Mouse (Mus musculus): Measurements from ENCODE around the gene Rfc1. TPM values are rescaled to one million over a fixed set of nuclear protein-coding genes. Genes with fewer than 3 reads are reported as not detected.

Rfc1 gene
- polyA plus RNA-seq, 1 experiment from 2014 or later, result 82.3 TPM

GRCm38 (mm10) chr5:65348168-65348567, 12.7 kb upstream of the Rfc1 start, which contains the start of gene Klb:
Gene Klb (plus strand): TSS chr5:65348314.
- no peak within 1 kb of the TSS for H3K9ac ChIP-seq (ENCODE audit: low read depth, low read length)
- H3K4me3 ChIP-seq (ENCODE audit: low read depth, low read length), result peak within 1 kb of the TSS; percentile 37
- H3K27me3 ChIP-seq (replicated peaks; ENCODE audit: control insufficient read depth, insufficient read depth, low read length), result no peaks in the 10 kb centered on the region
- ATAC-seq (replicated peaks; ENCODE audit: low FRiP score) (no peak), DNase-seq (ENCODE audit: low spot score) (no peak)
- 64% methylated on average over 15 of the region's 15 CpGs for WGBS
- no peak within 1 kb of the TSS for H3K27ac ChIP-seq (ENCODE audit: low read depth, low read length)
- no peaks in the 10 kb centered on the region for H3K9me3 ChIP-seq (ENCODE audit: control insufficient read depth, low read length)
- H3K4me2 ChIP-seq, result peak within 1 kb of the TSS; percentile 16; the same call in 1 of the 2 replicates
- no peaks in the 10 kb centered on the region for H3K36me3 ChIP-seq (ENCODE audit: control insufficient read depth, insufficient read depth, low read length)
- H3K4me1 ChIP-seq (replicated peaks; ENCODE audit: control insufficient read depth, insufficient read depth, low read length), result no peaks in the 10 kb centered on the region

- 59% methylated on average over 4 of the region's 4 CpGs for WGBS
- DNase-seq (ENCODE audit: low spot score), result no peak
Measured at GRCm38 (mm10) chr5:65340167-65340566, 4.7 kb upstream of the Rfc1 start.

GRCm38 (mm10) chr5:65338394-65338793, 2.9 kb upstream of the Rfc1 start:
- DNase-seq (ENCODE audit: low spot score), result no peak
- H3K36me3 ChIP-seq (ENCODE audit: control insufficient read depth, insufficient read depth, low read length), result peaks cover 3% of the 10 kb centered on the region; the same call in 1 of the 2 replicates
- 72% methylated on average over 6 of the region's 6 CpGs for WGBS
- no peak overlapping the region for H3K4me3 ChIP-seq (ENCODE audit: low read depth, low read length)
- H3K4me1 ChIP-seq (replicated peaks; ENCODE audit: control insufficient read depth, insufficient read depth, low read length), result peaks cover 8% of the 10 kb centered on the region; the same call in 1 of the 2 replicates
- no peak overlapping the region for H3K27ac ChIP-seq (ENCODE audit: low read depth, low read length)
- H3K9ac ChIP-seq (ENCODE audit: low read depth, low read length), result no peak overlapping the region
- ATAC-seq (replicated peaks; ENCODE audit: low FRiP score), result no peak
- no peaks in the 10 kb centered on the region for H3K27me3 ChIP-seq (replicated peaks; ENCODE audit: control insufficient read depth, insufficient read depth, low read length)
- no peak overlapping the region for H3K4me2 ChIP-seq
- H3K9me3 ChIP-seq (ENCODE audit: control insufficient read depth, low read length), result no peaks in the 10 kb centered on the region

More at GRCm38 (mm10) chr5:65340167-65340566, 4.7 kb upstream of the Rfc1 start:
- no peak overlapping the region for H3K27ac ChIP-seq (ENCODE audit: low read depth, low read length)
- H3K4me3 ChIP-seq (ENCODE audit: low read depth, low read length), result no peak overlapping the region
- H3K4me1 ChIP-seq (replicated peaks; ENCODE audit: control insufficient read depth, insufficient read depth, low read length), result no peaks in the 10 kb centered on the region
- H3K27me3 ChIP-seq (replicated peaks; ENCODE audit: control insufficient read depth, insufficient read depth, low read length), result no peaks in the 10 kb centered on the region
- H3K4me2 ChIP-seq, result no peak overlapping the region
- no peaks in the 10 kb centered on the region for H3K36me3 ChIP-seq (ENCODE audit: control insufficient read depth, insufficient read depth, low read length)
- H3K9me3 ChIP-seq (ENCODE audit: control insufficient read depth, low read length), result no peaks in the 10 kb centered on the region
- H3K9ac ChIP-seq (ENCODE audit: low read depth, low read length), result no peak overlapping the region
- no peak for ATAC-seq (replicated peaks; ENCODE audit: low FRiP score)

- WGBS, result 28% methylated on average over 4 of the region's 4 CpGs
Measured at GRCm38 (mm10) chr5:65336075-65336355, 545 bp upstream of the Rfc1 start.

GRCm38 (mm10) chr5:65334788-65335187, 682 bp downstream of the Rfc1 start:
- Histone ChIP-seq H3K9me3 (ENCODE audit: control insufficient read depth, low read length) (no peaks in the 10 kb centered on the region), H3K36me3 (ENCODE audit: control insufficient read depth, insufficient read depth, low read length) (peaks cover 3% of the 10 kb centered on the region; the same call in 1 of the 2 replicates), H3K4me1 (replicated peaks; ENCODE audit: control insufficient read depth, insufficient read depth, low read length) (peaks cover 8% of the 10 kb centered on the region; the same call in 1 of the 2 replicates), H3K4me3 (ENCODE audit: low read depth, low read length) (peak overlapping the region; percentile 91), H3K27me3 (replicated peaks; ENCODE audit: control insufficient read depth, insufficient read depth, low read length) (no peaks in the 10 kb centered on the region), H3K9ac (ENCODE audit: low read depth, low read length) (peak overlapping the region; percentile 92), H3K27ac (ENCODE audit: low read depth, low read length) (peak overlapping the region; percentile 84), H3K4me2 (peak overlapping the region; percentile 74)
- ATAC-seq (replicated peaks; ENCODE audit: low FRiP score), result no peak
- DNase-seq (ENCODE audit: low spot score), result no peak
- WGBS, result 2% methylated on average over 8 of the region's 8 CpGs

More at GRCm38 (mm10) chr5:65336075-65336355, 545 bp upstream of the Rfc1 start:
- Histone ChIP-seq H3K9ac (ENCODE audit: low read depth, low read length) (no peak overlapping the region), H3K27me3 (replicated peaks; ENCODE audit: control insufficient read depth, insufficient read depth, low read length) (no peaks in the 10 kb centered on the region), H3K9me3 (ENCODE audit: control insufficient read depth, low read length) (no peaks in the 10 kb centered on the region), H3K36me3 (ENCODE audit: control insufficient read depth, insufficient read depth, low read length) (peaks cover 3% of the 10 kb centered on the region; the same call in 1 of the 2 replicates), H3K4me2 (peak overlapping the region; percentile 74), H3K4me1 (replicated peaks; ENCODE audit: control insufficient read depth, insufficient read depth, low read length) (peaks cover 8% of the 10 kb centered on the region; the same call in 1 of the 2 replicates), H3K4me3 (ENCODE audit: low read depth, low read length) (peak overlapping the region; percentile 91), H3K27ac (ENCODE audit: low read depth, low read length) (no peak overlapping the region)
- ATAC-seq (replicated peaks; ENCODE audit: low FRiP score) (no peak), DNase-seq (ENCODE audit: low spot score) (no peak)

- DNase-seq (ENCODE audit: low spot score), result no peak
- H3K9me3 ChIP-seq (ENCODE audit: control insufficient read depth, low read length), result no peaks in the 10 kb centered on the region
- no peak overlapping the region for H3K4me3 ChIP-seq (ENCODE audit: low read depth, low read length)
- ATAC-seq (replicated peaks; ENCODE audit: low FRiP score), result no peak
- peaks cover 3% of the 10 kb centered on the region for H3K36me3 ChIP-seq (ENCODE audit: control insufficient read depth, insufficient read depth, low read length)
- H3K27me3 ChIP-seq (replicated peaks; ENCODE audit: control insufficient read depth, insufficient read depth, low read length), result no peaks in the 10 kb centered on the region
- H3K4me1 ChIP-seq (replicated peaks; ENCODE audit: control insufficient read depth, insufficient read depth, low read length), result peaks cover 11% of the 10 kb centered on the region; the same call in 1 of the 2 replicates
- no peak overlapping the region for H3K27ac ChIP-seq (ENCODE audit: low read depth, low read length)
- H3K9ac ChIP-seq (ENCODE audit: low read depth, low read length), result no peak overlapping the region
- WGBS, result 70% methylated on average over 3 of the region's 3 CpGs
- no peak overlapping the region for H3K4me2 ChIP-seq
Measured at GRCm38 (mm10) chr5:65329971-65330370, 5.5 kb downstream of the Rfc1 start.

- no peak overlapping the region for H3K4me3 ChIP-seq (ENCODE audit: low read depth, low read length)
- H3K27ac ChIP-seq (ENCODE audit: low read depth, low read length), result no peak overlapping the region
- peak overlapping the region; percentile 34 for H3K4me2 ChIP-seq
- 78% methylated on average over 5 of the region's 5 CpGs for WGBS
- H3K36me3 ChIP-seq (ENCODE audit: control insufficient read depth, insufficient read depth, low read length), result peaks cover 7% of the 10 kb centered on the region
- ATAC-seq (replicated peaks; ENCODE audit: low FRiP score), result no peak
- no peak for DNase-seq (ENCODE audit: low spot score)
- H3K27me3 ChIP-seq (replicated peaks; ENCODE audit: control insufficient read depth, insufficient read depth, low read length), result no peaks in the 10 kb centered on the region
- H3K9me3 ChIP-seq (ENCODE audit: control insufficient read depth, low read length), result no peaks in the 10 kb centered on the region
- 0 out of 2 replicates have a peak, but pooled peaks cover 5% of the 10 kb centered on the region for H3K4me1 ChIP-seq (replicated peaks; ENCODE audit: control insufficient read depth, insufficient read depth, low read length)
- H3K9ac ChIP-seq (ENCODE audit: low read depth, low read length), result no peak overlapping the region
Measured at GRCm38 (mm10) chr5:65326212-65326611, 9.3 kb downstream of the Rfc1 start.

GRCm38 (mm10) chr5:65324758-65325355, 10.6 kb downstream of the Rfc1 start:
- no peak for ATAC-seq (replicated peaks; ENCODE audit: low FRiP score)
- peaks cover 7% of the 10 kb centered on the region for H3K36me3 ChIP-seq (ENCODE audit: control insufficient read depth, insufficient read depth, low read length)
- WGBS, result 84% methylated on average over 3 of the region's 3 CpGs

GRCm38 (mm10) chr5:65324271-65324670, 11.2 kb downstream of the Rfc1 start:
- no peak overlapping the region for H3K9ac ChIP-seq (ENCODE audit: low read depth, low read length)
- no peaks in the 10 kb centered on the region for H3K27me3 ChIP-seq (replicated peaks; ENCODE audit: control insufficient read depth, insufficient read depth, low read length)
- H3K4me1 ChIP-seq (replicated peaks; ENCODE audit: control insufficient read depth, insufficient read depth, low read length), result 0 out of 2 replicates have a peak, but pooled peaks cover 5% of the 10 kb centered on the region
- ATAC-seq (replicated peaks; ENCODE audit: low FRiP score) (no peak), DNase-seq (ENCODE audit: low spot score) (no peak)
- no peak overlapping the region for H3K27ac ChIP-seq (ENCODE audit: low read depth, low read length)
- H3K36me3 ChIP-seq (ENCODE audit: control insufficient read depth, insufficient read depth, low read length), result peaks cover 7% of the 10 kb centered on the region
- no peak overlapping the region for H3K4me3 ChIP-seq (ENCODE audit: low read depth, low read length)
- 91% methylated on average over 3 of the region's 3 CpGs for WGBS
- H3K4me2 ChIP-seq, result no peak overlapping the region
- H3K9me3 ChIP-seq (ENCODE audit: control insufficient read depth, low read length), result no peaks in the 10 kb centered on the region

More at GRCm38 (mm10) chr5:65324758-65325355, 10.6 kb downstream of the Rfc1 start:
- Histone ChIP-seq H3K4me2 (no peak overlapping the region), H3K9me3 (ENCODE audit: control insufficient read depth, low read length) (no peaks in the 10 kb centered on the region), H3K27me3 (replicated peaks; ENCODE audit: control insufficient read depth, insufficient read depth, low read length) (no peaks in the 10 kb centered on the region), H3K4me1 (replicated peaks; ENCODE audit: control insufficient read depth, insufficient read depth, low read length) (0 out of 2 replicates have a peak, but pooled peaks cover 5% of the 10 kb centered on the region), H3K27ac (ENCODE audit: low read depth, low read length) (no peak overlapping the region), H3K4me3 (ENCODE audit: low read depth, low read length) (no peak overlapping the region), H3K9ac (ENCODE audit: low read depth, low read length) (no peak overlapping the region)
- no peak for DNase-seq (ENCODE audit: low spot score)

All from liver, embryonic 11.5 days (tissue).